Mouse (Mus musculus) embryo, embryonic 11.5 days (tissue): Measurements from ENCODE around the gene Ctbp2.

Experiments used
- DNase-seq: peaks from one replicate; pipeline ENCODE4 v3.0.0-alpha.2; 2012; ENCODE audit warnings: low read depth, low spot score

Ctbp2 gene

DNA sequence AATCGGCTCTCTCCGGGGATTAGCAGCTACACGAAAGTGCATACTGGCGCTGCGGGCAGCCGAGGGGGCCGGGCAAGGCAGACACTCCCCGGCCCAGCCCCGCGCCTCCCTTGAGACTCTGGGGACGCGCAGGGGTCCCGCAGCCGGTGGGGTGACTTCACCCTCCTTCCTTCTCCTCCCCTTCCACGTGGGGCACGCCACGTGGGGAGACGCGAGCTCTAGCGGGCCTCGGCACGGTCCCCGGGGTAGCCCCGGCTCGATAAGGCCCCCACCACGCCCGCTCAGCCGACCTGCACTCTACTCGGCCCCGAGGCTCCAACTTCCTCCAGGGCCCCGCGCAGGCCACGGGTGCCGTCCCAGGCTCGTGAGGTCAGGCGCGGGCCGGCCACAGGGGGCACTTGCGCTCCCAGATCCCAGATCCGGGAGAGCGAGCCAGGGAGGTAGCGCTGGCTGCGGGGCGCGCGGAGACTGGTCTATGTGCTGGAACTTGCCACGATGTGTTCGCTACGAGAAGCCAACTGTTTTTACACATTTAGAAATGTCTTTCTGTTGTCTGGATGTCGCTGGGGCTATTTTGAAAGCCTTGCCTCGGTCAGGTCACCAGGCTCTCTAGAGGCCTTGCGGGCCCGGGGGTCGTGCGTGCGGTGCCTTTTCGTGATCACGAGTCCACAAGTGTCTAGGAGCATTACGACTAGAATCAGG, at the start of gene Ctbp2:
Gene Ctbp2, minus strand, starts transcription at position 356 of the 702 bp plus-strand sequence.
- DNase-seq = peak; percentile 71

DNA sequence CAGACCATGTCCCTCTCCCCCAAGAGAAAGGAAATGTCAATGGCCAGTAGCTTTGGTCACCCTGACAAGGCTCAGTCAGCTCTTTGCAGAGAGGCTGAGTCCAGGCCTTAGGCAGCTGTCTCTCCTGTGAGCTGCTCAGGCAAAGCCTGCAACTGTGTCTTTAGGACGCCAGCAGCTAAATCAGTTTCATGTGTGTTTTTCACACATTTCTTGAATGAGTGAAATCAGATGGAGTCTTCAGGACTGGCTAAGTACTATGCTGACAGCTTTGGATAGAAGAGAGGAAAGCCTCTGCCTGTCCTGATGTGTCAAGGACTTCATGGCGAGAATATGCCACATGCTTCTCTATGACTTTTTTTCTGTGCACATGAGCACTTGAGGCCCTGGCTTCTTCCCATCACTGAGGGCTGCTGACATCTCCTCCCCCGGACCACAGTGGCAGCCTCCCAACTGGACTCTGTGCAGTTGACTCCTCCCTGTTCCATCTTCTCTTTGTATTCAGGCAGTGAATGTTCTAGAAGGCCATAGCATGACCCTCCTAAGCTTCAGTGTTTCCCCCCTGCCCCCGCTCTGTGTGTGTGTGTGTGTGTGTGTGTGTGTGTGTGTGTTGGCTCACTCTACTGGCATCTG, 47.4 kb upstream of the Ctbp2 start:
- DNase-seq = no peak

DNA sequence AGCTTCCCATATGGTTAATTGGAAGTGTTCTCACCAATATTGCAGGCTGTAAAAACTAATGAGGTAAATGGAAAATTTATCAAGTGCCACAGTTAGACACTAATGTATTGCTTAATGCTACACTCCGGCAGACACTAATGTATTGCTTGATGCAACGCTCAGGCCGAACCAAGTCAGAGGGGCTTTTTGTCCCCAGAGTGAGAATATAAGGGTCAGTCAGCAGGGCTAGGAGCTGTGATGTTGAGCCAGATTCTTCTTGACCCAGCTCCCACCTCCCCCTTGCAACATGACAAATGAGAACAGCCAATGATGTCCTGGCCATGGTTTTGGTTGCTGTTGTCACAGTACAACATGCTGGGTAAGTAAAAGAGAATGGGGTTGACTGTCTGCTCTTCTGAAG, 44.8 kb upstream of the Ctbp2 start:
- no peak for DNase-seq

DNA sequence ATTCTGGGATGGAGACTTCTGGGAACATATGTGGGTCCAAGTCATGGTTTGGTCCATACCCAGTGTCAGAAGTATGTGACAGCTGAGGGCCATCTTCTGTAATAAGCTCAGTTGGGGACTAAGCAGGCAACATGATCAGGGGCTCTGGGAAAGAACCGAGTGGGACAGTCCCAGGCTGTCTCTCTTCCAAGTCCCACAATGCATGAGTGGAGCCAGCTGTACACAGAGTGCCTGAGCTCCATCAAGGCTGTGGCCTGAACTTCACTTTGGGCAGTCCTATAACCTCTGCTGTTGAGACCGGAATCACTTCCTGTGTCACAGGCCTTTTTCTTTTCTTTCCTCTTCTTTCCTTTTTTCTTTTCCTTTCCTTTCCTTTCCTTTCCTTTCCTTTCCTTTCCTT, 43.7 kb upstream of the Ctbp2 start:
- DNase-seq = no peak

DNA sequence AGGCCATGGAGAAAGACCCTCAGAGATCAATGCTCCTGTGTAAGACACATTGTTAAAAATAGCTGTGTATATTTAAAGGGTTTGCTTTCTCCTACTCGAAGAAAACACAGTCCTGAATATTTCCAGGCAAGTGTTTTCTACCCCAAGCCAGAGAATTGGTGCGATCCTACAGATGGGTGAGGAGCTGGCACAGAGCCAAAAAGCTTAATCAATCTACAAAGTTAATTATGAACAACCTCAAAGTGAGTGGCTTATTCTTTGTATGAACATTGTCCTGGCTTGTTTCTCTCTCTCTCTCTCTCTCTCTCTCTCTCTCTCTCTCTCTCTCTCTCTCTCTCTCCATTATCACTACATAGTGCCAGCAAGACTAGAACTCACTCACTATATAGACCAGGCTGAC, 40.6 kb upstream of the Ctbp2 start:
- DNase-seq = no peak

DNA sequence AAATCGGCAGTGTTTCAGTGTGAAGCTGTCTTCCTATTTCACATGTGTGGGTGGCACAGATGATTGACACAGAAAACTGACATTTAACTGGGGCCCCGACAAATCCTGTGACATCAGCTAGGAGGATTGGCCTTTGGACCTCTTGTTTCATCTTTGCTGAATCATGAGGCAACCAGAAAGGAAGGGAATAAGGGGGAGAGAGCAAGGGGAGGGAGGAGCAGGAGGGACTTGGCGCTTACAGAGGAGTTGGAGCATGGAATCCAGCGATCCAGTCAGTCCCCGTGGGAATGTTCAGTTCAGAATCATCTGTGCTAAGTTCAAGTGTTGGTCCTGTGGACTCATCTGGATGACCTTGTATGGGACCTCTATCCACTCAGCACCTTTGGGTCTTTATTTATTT, 38.9 kb upstream of the Ctbp2 start:
- no peak for DNase-seq

DNA sequence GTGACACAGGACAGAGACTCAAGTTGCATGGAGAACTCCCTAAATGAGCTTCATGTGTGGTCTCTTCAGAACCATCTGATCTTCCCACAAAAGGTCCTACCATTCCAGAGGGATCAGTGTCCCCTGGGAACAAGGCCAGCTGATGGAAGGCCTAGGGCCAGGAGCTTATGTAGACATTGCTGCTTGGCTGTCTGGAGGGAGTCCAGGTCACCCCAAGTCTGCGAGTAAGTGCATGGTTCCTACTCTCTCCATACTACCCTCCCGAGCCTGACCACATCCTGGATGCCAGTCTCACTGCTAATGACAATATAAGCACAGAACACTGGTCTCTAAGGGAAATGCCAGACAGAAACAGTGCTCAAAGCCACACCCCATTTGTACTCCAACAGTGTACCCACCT, 38.0 kb upstream of the Ctbp2 start:
- no peak for DNase-seq

DNA sequence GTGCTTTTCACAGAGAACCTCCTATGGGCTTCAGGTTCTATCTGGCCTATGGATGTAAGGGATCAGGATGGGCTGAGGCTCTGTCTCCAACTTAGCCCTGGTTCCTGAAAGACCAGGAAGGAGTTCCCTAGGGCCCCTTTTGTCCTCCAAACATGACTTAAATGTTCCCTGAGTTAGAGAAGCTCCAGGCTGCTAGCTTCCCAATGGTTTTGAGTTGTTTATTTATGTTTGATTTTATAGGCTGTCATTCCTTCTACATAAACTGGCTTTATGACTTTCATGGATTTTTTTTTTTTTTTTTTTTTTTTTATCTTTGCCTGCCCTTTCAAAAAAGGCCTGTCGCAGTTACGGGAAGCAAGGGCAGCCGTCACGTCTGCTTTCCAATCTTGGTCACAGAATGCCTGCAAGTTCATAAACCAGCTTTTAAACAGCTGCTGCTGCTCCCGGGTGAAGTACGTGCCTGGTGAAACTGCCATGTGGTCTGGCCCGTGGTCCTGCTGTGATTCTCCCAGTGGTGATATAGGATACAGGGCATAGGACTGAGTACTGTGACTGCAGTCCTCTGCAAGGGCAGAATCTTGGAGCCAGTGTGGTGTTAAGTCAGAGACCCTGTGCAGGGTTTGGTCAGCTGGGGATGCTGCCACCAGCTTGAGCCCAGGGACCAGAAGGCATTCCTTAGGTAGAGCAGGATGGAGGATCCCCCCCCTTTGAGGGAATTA, 37.4 kb upstream of the Ctbp2 start:
- no peak for DNase-seq

DNA sequence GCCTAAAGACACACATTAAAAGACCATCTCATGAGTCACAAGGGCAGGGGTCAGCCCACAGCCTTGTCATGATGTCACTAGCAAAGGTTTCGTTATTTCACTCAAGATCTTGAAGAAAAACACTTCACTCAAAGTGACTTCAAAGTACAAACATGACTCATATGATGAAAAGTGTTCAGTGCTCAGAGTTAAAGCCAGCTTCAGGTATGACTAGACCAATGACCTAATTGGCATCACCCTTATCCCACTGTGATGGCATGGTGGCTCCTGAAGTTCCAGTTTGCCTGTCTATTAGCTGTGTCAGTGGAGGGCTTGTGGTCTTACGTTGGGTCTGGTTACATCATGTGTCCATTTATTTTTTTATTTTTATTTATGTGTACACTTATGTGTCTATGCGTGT, 35.4 kb upstream of the Ctbp2 start:
- no peak for DNase-seq

DNA sequence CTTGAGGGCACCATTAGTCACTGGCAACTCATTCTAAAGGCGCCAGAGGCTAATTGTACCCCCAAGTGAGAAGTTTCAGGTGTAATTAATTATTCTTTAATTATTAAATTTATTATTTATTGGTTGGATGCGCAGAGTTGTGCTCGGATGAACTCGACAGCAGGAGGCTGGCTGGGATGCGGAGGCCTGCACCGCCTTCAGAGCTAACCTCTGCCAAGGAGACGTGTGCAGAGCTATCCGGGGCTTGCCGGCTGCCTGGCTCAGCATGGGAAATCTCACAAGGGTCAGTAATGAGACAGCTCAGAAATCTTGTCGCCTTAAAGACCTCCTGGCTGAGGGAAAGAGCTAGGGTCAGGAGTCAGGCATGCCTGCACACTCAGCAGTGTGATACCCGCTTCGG, 31.5 kb upstream of the Ctbp2 start:
- no peak for DNase-seq

DNA sequence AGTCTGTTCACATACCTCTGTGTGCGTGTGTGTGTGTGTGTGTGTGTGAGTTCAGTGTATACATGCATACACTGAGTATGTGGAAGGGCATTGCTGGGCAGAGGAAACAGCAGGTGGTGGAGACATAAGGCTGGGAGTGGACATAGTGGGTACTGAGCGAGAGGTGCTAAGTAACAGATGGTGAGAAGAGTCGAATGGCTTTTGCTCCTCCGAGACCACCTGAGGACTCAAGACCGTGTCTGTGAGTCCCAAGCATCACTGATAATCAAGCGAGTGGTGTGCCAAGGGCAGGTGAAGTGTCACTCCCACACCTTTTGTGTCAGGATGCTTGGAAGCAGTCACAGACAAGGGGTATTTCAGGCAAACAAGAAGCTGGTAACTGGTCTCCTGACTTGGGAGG, 30.7 kb upstream of the Ctbp2 start:
- DNase-seq = no peak

DNA sequence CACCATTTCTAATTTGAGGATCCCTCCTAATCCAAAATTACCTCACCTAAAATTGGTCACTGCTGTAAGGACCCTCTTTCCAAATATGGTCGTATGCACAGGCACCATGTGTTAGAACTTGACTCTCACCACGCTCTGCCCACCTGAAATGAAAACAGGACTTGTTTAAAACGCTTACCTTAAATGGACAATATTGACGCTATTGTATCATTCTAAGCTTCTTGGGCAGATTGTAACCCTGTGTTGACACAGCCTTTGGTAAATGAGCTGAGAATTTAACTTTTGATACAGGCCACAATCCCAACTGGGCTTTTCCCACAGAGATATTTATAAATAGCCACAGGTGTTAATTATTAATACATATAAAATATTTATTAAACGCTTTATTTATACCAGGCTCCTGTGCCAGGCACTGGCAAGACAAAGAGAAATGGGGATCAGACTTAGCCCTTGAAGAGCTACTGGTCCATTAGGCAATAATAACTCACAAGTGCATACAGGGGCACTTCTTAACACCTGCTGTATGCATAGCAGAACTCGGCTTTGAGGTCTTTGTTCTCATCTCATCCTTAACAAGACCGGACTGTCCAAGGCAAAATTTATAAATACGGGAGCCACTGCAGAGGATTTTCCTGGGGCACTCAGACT, 15.7 kb upstream of the Ctbp2 start:
- no peak for DNase-seq

DNA sequence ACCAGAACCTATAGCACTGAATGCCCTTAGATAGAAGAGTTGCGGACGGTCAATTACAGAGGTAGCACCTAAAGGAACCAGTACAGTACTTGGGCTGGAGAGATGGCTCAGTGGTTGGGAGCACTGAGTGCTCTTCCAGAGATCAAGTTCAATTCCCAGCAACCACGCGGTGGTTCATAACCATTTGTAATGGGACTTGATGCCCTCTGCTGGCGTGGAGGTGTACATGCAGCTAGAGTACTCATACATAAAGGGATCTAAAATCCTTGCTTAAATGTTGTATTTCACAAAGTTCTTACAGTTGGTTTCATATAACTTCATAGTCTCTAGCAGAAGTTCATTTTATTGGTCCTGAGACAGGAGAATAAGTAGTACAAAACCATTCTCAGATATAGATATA, 9.4 kb upstream of the Ctbp2 start:
- no peak for DNase-seq

DNA sequence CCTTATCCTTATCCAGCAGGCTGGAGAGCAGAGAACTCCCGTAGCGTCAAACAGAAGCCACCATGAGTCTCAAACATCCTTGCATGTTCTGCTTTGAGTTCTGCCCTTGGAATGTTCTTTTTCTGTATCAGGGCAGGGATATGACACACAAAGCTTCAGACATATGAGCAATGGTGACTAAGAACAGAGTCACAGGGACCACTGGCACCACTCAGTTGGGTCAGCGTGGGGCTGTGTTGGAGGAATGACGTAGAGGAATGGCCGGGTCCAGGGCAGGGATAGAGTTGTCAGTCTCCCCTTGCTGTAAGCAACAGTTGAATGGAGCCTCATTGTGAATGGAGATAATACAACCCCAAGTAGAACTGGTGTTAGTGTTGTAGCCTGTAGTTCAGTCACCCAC, 8.5 kb upstream of the Ctbp2 start:
- DNase-seq = no peak

DNA sequence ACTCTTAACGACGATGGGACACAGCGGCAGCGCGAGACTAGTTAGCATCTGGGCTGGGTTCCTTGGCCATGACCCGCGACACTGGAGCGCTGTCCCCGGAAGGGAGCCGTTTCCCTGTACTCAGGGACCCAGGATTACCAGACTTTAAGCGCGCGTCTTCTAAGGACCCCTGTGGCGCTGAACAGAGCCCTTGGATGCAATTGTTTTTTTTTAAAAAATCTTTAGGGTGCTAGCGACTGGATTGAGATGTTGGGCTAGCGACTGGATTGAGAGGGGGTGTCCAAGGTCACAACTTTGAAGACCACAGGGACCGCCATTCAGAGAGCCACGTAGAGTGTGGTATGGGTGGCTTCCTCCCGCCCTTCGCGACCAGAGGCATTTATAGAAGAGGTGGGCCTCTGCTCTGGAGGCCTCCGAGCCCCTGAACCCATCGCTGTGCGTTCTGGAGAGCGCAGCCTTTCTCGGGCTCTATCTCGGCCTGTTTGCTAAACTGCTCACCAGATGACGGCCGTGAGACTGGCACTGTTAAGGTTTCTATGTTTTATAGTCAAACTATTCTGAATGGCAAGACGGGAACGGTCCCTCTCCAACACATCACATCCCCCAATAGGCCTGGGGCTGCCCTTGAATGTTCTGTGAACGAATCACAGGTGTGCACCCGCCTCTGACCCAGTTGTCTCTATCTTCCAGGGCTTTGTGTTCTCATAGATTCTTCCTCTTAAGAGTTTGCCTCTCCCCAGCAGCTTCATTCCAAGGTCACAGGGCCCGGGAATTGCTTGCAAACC, 739 bp upstream of the Ctbp2 start:
- DNase-seq = no peak

DNA sequence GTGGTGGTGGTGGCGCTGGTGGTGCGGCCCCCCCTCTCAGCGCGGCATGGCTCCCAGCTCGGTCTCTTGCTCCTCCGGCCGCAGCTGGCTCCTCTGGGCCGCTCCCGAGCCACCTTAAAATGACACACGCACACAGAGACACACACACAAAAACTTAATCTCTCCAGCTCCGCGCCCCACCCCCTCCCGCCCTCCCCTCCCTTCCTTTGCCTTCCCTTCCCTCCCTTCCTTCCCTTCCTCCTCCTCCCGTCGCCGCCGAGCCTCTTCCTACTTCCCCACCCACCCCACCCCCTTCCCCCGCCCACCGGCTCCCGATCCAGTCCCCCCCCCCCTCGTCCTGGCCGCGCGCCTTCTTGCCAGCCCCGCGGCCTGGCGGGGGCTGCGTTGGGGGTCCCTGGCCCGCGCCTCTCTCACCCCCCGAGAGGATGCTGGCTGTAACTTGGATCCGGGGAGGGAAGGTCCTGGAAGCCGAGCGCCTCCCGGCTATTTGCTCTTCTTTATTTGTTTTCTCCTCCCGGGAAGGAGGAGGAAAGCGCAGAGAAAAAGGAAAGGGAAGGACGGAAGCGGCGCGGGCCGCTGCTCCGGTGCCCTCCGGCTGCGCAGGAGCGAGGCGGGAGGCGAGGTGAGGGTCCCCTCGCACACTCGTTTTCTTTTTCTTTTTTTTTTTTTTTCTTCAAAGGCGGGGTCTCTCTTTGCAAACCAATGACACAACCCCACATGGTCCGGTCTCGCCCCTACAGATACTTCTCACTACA, 733 bp downstream of the Ctbp2 start, which contains the start of gene Fgfr2:
Gene Fgfr2, minus strand, starts transcription at position 107 of the 755 bp plus-strand sequence.
- DNase-seq = no peak

DNA sequence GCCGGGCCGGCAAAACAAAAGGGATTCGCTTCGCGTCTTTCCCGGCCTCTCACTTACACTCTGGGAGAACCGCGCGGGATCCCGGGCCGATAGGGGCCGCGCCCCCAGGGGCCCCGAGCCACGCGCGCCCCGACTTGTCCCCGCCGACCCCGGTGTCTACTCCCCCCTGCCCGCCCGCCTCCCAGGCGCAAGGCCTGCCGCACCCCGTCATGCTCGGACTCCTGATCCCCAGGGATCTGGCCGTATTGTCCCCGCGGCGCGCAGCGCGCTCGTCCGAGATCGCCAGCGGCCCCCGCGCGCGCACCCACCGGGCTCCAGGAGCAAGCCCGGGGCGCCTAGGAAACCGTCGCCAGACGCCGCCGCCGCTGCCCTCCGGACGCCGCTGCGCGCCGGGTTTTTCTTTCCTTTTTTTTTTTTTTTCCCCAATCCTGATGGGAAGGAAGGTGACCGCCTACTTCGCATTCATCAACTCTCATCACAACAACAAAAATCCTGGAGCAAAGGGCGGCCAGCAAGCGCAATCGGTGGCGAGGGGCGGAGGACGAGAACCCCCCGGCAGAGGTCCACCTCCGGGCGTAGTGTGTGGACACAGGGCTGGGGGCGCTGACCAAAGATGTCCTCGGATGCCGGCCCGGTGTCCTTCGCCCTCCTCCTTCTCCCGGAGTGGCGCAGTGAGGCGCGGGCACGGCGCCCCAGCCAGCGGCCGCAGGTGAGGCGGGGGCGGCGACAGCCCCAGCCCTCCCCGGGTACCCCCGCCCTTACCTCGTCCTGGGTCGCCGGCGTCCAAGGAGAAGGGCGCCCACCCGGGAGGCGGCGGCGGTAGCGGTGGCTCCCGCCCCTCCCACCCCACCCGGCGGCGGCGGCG, 1.5 kb downstream of the Ctbp2 start:
- no peak for DNase-seq

DNA sequence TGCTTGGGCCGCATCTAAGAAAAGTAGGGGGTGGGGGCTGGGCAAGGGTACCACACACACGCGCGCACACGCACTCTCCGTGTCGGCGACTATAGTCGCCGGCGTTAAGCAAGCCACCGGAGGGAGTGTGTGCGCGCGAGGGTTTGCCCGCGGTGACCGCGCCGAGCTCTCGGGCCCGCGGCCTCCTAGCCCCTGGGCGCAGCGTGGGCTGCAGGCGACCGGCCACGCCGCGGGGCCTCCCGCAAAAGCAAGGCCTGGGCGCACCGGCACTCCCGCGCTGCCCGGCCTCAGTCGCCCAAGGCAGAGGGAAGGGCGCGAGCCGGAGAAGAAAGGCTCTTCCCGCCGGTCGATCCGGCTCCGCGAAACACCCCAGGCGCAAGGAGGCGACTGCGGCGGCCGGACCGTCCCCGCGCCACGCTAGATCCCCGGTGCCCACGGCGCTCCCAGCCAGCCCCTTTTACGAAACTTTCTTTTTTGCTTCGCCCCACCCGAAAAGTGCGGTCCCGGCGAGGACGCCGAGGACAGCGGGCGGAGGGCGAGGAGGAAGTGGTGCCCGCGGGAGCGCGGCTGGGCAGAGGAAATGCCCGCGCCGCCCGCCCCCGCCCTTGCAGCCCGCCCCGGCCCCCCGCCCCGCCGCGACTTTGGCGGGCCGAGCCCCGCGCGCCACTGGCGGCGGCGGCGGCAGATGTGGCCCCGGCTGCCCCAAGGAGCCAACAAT, 2.3 kb downstream of the Ctbp2 start:
- no peak for DNase-seq

DNA sequence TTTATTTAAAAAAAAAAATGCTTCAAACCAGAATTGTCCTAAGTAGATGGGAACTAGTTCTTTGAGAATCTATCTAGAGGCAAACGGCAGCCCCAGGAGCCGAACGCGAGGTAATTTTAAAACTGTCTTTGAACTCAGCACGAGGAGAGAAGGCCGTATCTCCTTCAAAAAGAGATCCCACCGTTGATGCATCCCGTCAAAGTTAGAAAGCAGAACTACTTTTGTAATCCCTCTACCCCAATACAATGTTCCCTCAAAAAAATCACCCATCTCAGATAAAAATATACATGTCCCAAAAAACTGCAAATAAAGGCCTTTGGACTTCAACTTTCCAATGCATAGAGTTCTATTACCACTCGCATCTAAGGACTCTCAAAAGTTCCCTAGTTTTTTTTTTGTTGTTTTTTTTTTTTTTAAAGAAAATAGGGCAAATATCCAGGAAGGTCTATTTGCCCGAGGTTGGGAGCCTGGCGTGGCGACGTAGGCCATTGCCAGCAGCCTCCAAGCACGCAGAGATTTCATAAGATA, 3.0 kb downstream of the Ctbp2 start:
- DNase-seq = no peak
